Mouse (Mus musculus): ENCODE results near the gene Hap1. TPM values are rescaled to one million over a fixed set of nuclear protein-coding genes. Genes with fewer than 3 reads are reported as not detected.
"Not testable (repeated sequence)": the region's sequence is repeated elsewhere in the genome, so short reads cannot be mapped to it uniquely, and the experiment has no call there.

Hap1 gene
- polyA plus RNA-seq, 1 experiment = 22.0 TPM

DNA sequence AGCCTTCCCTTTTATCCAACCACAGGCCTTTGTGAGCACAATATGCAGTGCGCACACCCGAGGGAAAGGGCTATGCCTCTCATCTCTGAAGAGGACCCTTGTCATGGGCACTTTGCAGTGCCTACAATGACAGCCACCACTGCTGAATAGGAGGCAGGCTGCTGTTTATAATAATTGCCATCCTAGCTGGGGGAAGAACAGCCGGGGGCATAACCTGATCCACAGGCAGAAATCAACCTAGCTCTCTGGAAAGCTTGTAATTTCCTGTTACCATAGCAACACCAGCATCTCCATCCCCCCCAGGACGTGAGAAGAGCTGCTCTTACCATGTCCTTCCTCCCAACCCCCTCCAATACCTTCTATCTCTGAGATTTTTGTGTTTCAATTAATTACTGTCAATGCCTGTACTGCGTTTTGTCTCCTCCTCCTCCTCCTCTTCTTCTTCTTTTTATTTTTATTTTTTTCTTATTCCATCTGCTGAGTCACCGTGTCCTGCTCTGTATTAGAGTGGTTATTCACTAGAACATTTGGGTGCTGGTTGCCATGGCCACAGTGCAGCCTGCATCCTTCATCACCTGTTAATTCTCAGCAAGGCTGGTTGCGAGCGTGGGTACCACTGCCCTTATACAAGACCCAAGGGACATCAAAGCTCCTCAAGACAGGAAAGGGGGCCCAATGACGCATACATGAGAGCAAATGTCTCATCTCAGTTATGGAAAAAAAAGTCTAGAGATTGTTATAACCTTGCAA, 23.0 kb downstream of the Hap1 start:
- H3K4me3 ChIP-seq (ENCODE audit: extremely low read depth, insufficient read depth, insufficient read length) = no peak overlapping the region
- TF ChIP-seq POLR2A (IDR thresholded peaks at IDR 0.05; ENCODE audit: low read depth, low read length) = no peak
- TF ChIP-seq CTCF (IDR thresholded peaks at IDR 0.05; ENCODE audit: extremely low read depth, insufficient read depth, insufficient read length, insufficient replicate concordance) = no peak
- WGBS = 60% methylated on average over 9 of the region's 9 CpGs
- no peaks in the 10 kb centered on the region for H3K27me3 ChIP-seq (ENCODE audit: control insufficient read depth, insufficient read depth, low read length)
- no peaks in the 10 kb centered on the region for H3K4me1 ChIP-seq (ENCODE audit: control insufficient read depth, insufficient read depth, insufficient read length)
- no peak for DNase-seq (ENCODE audit: low read depth in 1 of 2, low spot score in 2 of 2)
- no peak overlapping the region for H3K27ac ChIP-seq (ENCODE audit: insufficient read depth, low read length)
- H3K36me3 ChIP-seq (ENCODE audit: control insufficient read depth, insufficient read depth, low read length) = no peaks in the 10 kb centered on the region

DNA sequence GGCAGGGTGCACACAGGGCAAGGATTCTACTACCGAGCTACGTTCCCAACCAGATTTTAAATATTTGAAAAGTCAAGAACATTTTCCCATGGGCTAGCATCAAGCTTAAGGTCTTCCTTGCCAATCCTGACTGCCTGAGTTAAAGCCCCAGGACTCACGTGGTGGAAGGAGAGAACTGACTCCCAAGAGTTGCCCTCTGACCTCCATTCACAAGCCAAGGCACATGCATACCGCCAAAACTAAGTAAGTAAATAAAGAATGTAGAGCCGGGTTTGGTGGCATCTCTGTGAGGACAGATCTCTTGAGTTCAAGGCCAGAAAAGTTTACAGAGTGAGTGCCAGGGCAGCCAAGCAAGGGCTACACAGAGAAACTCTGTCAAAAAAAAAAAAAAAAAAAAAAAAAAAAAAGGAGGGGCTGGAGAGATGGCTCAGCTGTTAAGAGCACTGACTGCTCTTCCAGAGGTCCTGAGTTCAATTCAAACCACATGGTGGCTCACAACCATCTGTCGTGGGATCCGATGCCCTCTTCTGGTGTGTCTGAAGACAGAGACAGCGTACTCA, 25.0 kb downstream of the Hap1 start:
- 73% methylated on average over 8 of the region's 8 CpGs for WGBS
- not testable (repeated sequence) for H3K27ac ChIP-seq (ENCODE audit: insufficient read depth, low read length); H3K36me3 ChIP-seq (ENCODE audit: control insufficient read depth, insufficient read depth, low read length); H3K4me1 ChIP-seq (ENCODE audit: control insufficient read depth, insufficient read depth, insufficient read length); DNase-seq (ENCODE audit: low read depth in 1 of 2, low spot score in 2 of 2); H3K4me3 ChIP-seq (ENCODE audit: extremely low read depth, insufficient read depth, insufficient read length); H3K27me3 ChIP-seq (ENCODE audit: control insufficient read depth, insufficient read depth, low read length)

DNA sequence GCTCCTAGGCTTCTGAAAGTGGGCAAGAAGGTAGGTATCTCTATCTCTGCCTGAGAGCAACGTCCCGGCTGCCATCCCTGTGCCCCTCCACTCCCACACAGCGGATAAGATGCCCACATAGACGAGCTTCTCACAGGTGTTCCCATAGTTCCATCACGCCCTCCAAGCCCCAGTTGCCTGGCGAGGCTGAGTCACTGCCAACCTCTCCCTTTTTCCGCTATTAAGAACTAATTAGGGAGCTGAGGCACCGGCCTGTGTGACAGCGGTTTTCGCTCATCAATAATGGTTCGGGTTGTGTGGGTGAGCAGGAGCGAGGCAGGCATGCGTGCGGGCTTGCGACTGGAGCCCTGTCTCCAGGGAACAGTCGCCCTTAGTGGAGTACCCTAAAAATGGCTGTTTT, 25.7 kb downstream of the Hap1 start:
- Histone ChIP-seq H3K36me3 (ENCODE audit: control insufficient read depth, insufficient read depth, low read length) (no peaks in the 10 kb centered on the region), H3K4me3 (ENCODE audit: extremely low read depth, insufficient read depth, insufficient read length) (no peak overlapping the region), H3K27me3 (ENCODE audit: control insufficient read depth, insufficient read depth, low read length) (no peaks in the 10 kb centered on the region), H3K4me1 (ENCODE audit: control insufficient read depth, insufficient read depth, insufficient read length) (no peaks in the 10 kb centered on the region), H3K27ac (ENCODE audit: insufficient read depth, low read length) (no peak overlapping the region)
- DNase-seq (ENCODE audit: low read depth in 1 of 2, low spot score in 2 of 2) = no peak
- 82% methylated on average over 16 of the region's 16 CpGs for WGBS
- TF ChIP-seq CTCF (IDR thresholded peaks at IDR 0.05; ENCODE audit: extremely low read depth, insufficient read depth, insufficient read length, insufficient replicate concordance) (no peak), POLR2A (IDR thresholded peaks at IDR 0.05; ENCODE audit: low read depth, low read length) (no peak)

DNA sequence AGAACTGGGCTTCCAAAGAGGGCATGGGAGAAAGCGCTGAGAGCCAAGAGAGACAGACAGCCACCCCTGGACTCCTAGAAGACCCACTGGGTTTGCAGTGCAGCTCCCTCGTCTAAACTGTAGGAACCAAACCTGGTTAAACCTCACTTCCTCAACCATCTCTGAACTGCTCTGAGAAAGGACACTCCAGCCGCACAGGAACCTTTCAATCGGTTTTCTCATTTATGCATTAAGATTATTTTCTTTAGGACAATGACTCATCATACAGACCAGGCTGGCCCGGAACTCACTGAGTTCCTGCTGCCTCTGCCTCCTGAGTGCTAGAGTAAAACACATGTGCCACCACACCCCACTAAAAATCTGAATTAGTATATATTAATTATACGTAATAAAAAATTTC, 28.2 kb downstream of the Hap1 start:
- H3K4me3 ChIP-seq (ENCODE audit: extremely low read depth, insufficient read depth, insufficient read length) = no peak overlapping the region
- no peaks in the 10 kb centered on the region for H3K36me3 ChIP-seq (ENCODE audit: control insufficient read depth, insufficient read depth, low read length)
- 50% methylated on average over 6 of the region's 6 CpGs for WGBS
- TF ChIP-seq CTCF (IDR thresholded peaks at IDR 0.05; ENCODE audit: extremely low read depth, insufficient read depth, insufficient read length, insufficient replicate concordance) = no peak
- TF ChIP-seq POLR2A (IDR thresholded peaks at IDR 0.05; ENCODE audit: low read depth, low read length) = no peak
- H3K27me3 ChIP-seq (ENCODE audit: control insufficient read depth, insufficient read depth, low read length) = no peaks in the 10 kb centered on the region
- no peak overlapping the region for H3K27ac ChIP-seq (ENCODE audit: insufficient read depth, low read length)
- no peak for DNase-seq (ENCODE audit: low read depth in 1 of 2, low spot score in 2 of 2)
- H3K4me1 ChIP-seq (ENCODE audit: control insufficient read depth, insufficient read depth, insufficient read length) = no peaks in the 10 kb centered on the region

DNA sequence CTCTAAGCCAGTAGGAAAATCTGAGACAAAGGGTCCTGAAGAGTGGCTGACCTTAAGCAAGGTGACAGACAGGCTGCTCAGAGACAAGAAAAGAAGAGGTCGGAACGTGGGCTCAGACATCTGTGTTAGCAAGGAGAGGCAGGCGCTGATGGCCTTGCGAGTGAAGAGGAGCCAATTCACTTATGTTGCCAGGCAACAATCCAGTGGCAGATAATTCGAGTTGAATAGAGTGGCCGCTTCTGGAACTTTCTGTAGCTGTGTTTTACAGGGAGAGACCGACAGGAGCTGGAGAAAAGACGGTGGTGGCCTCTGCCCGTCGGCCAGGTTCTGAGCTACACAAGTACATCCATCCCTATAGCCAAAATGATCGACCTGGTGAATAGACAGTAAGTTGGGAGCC, 28.6 kb downstream of the Hap1 start:
- Histone ChIP-seq H3K36me3 (ENCODE audit: control insufficient read depth, insufficient read depth, low read length) (peaks cover 3% of the 10 kb centered on the region), H3K27ac (ENCODE audit: insufficient read depth, low read length) (no peak overlapping the region), H3K4me1 (ENCODE audit: control insufficient read depth, insufficient read depth, insufficient read length) (no peaks in the 10 kb centered on the region), H3K4me3 (ENCODE audit: extremely low read depth, insufficient read depth, insufficient read length) (no peak overlapping the region), H3K27me3 (ENCODE audit: control insufficient read depth, insufficient read depth, low read length) (no peaks in the 10 kb centered on the region)
- DNase-seq (ENCODE audit: low read depth in 1 of 2, low spot score in 2 of 2) = no peak
- TF ChIP-seq POLR2A (IDR thresholded peaks at IDR 0.05; ENCODE audit: low read depth, low read length) = no peak
- no peak for TF ChIP-seq CTCF (IDR thresholded peaks at IDR 0.05; ENCODE audit: extremely low read depth, insufficient read depth, insufficient read length, insufficient replicate concordance)
- 88% methylated on average over 11 of the region's 11 CpGs for WGBS

DNA sequence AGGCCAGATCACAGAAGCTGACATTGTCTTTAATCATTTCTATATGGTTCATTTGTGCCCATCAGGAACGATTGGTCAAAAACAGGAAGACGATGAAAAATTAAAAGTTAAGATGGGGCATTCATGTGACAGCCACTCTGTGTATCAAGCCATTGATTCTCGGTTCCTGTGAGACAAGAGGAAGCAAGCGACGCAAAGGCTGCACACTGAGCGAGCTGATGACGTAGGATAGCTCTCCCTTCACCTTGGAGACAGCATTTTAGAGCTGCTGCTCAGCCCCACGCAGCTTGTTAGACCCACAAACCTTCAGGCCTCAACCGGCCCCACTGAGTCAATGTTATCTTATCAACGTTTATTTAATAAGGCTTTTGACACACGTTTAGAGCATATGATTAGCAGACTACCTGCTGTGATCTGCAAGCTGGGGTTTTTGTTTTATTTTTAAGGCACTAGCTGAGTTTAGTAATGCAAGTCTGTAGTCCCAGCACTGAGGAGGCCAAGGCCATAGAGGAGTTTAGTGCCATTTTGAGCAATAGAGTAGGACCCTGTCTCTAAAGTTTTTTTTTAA, 30.8 kb downstream of the Hap1 start:
- peak overlapping the region; percentile 34; the same call in 1 of the 2 replicates for H3K27ac ChIP-seq (ENCODE audit: insufficient read depth, low read length)
- H3K36me3 ChIP-seq (ENCODE audit: control insufficient read depth, insufficient read depth, low read length) = peaks cover 14% of the 10 kb centered on the region
- H3K27me3 ChIP-seq (ENCODE audit: control insufficient read depth, insufficient read depth, low read length) = no peaks in the 10 kb centered on the region
- no peaks in the 10 kb centered on the region for H3K4me1 ChIP-seq (ENCODE audit: control insufficient read depth, insufficient read depth, insufficient read length)
- no peak for DNase-seq (ENCODE audit: low read depth in 1 of 2, low spot score in 2 of 2)
- 82% methylated on average over 11 of the region's 11 CpGs for WGBS
- no peak overlapping the region for H3K4me3 ChIP-seq (ENCODE audit: extremely low read depth, insufficient read depth, insufficient read length)
- no peak for TF ChIP-seq CTCF (IDR thresholded peaks at IDR 0.05; ENCODE audit: extremely low read depth, insufficient read depth, insufficient read length, insufficient replicate concordance)
- TF ChIP-seq POLR2A (IDR thresholded peaks at IDR 0.05; ENCODE audit: low read depth, low read length) = no peak

DNA sequence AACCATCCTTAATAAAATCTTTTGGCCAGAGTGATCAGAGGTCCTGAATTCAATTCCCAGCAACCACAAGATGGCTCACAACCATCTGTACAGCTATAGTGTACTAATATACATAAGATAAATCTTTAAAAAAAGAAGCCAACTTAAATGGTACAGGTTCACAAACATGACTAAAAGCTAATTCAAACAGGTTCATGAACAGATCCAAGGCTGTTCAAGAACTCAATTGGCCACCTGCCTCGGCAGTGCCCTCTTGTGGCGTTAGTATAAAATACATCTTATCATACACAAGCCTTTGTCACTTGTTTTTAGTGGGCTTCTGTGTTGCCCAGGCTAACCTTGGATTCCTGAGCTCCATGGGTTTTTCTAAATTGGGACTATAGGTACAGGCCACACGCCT, 32.4 kb downstream of the Hap1 start:
- peak; percentile 41 to 53 for DNase-seq (ENCODE audit: low read depth in 1 of 2, low spot score in 2 of 2)

More for the DNA sequence above, 32.4 kb downstream of the Hap1 start:
- WGBS = 26% methylated on average over 3 of the region's 3 CpGs
- Histone ChIP-seq H3K36me3 (ENCODE audit: control insufficient read depth, insufficient read depth, low read length) (peaks cover 14% of the 10 kb centered on the region), H3K4me1 (ENCODE audit: control insufficient read depth, insufficient read depth, insufficient read length) (no peaks in the 10 kb centered on the region), H3K27me3 (ENCODE audit: control insufficient read depth, insufficient read depth, low read length) (no peaks in the 10 kb centered on the region), H3K4me3 (ENCODE audit: extremely low read depth, insufficient read depth, insufficient read length) (no peak overlapping the region), H3K27ac (ENCODE audit: insufficient read depth, low read length) (no peak overlapping the region)
- TF ChIP-seq POLR2A (IDR thresholded peaks at IDR 0.05; ENCODE audit: low read depth, low read length) (no peak), CTCF (IDR thresholded peaks at IDR 0.05; ENCODE audit: extremely low read depth, insufficient read depth, insufficient read length, insufficient replicate concordance) (peak; percentile 55; the same call in 1 of the 2 replicates)

Measured in spleen, adult 2 months (tissue).